Mouse (Mus musculus): ENCODE measurements at regions not wholly inside any gene's neighbourhood (a gene's known extent, or its start where the extent isn't known, plus 50 kb on each side); places are given as distances from the start of the nearest gene placed in this dataset.
"Not testable (repeated sequence)": the region's sequence is repeated elsewhere in the genome, so short reads cannot be mapped to it uniquely, and the experiment has no call there.

- TF ChIP-seq CTCF (IDR thresholded peaks at IDR 0.05; ENCODE audit: insufficient read depth, low read depth, low read length) (no peak), POLR2A (IDR thresholded peaks at IDR 0.05; ENCODE audit: insufficient read depth, low read depth, low read length) (no peak)
- Histone ChIP-seq H3K4me3 (ENCODE audit: insufficient read depth, low read depth, low read length) (no peak overlapping the region), H3K27ac (ENCODE audit: insufficient read depth, low read depth, low read length) (no peak overlapping the region), H3K4me1 (ENCODE audit: control insufficient read depth, insufficient read depth, low read length) (no peaks in the 10 kb centered on the region)
- WGBS, result 93% methylated on average over 4 of the region's 4 CpGs
Observed at GRCm38 (mm10) chr16:55580827-55581226, 257.9 kb downstream of the Nfkbiz start.

- Histone ChIP-seq H3K4me1 (ENCODE audit: control insufficient read depth, insufficient read depth, low read length) (no peaks in the 10 kb centered on the region), H3K27ac (ENCODE audit: insufficient read depth, low read depth, low read length) (no peak overlapping the region), H3K4me3 (ENCODE audit: insufficient read depth, low read depth, low read length) (no peak overlapping the region)
- WGBS, result 53% methylated on average over 5 of the region's 5 CpGs
- no peak for TF ChIP-seq POLR2A (IDR thresholded peaks at IDR 0.05; ENCODE audit: insufficient read depth, low read depth, low read length)
- no peak for TF ChIP-seq CTCF (IDR thresholded peaks at IDR 0.05; ENCODE audit: insufficient read depth, low read depth, low read length)
Observed at GRCm38 (mm10) chr16:55578686-55579085, 260.0 kb downstream of the Nfkbiz start.

- not testable (repeated sequence) for H3K4me3 ChIP-seq (ENCODE audit: insufficient read depth, low read depth, low read length); H3K27ac ChIP-seq (ENCODE audit: insufficient read depth, low read depth, low read length); H3K4me1 ChIP-seq (ENCODE audit: control insufficient read depth, insufficient read depth, low read length)
- 88% methylated on average over 2 of the region's 2 CpGs for WGBS
Observed at GRCm38 (mm10) chr16:55575609-55576283, 263.0 kb downstream of the Nfkbiz start.

GRCm38 (mm10) chr16:55571106-55571505, 267.6 kb downstream of the Nfkbiz start:
- Histone ChIP-seq H3K4me3 (ENCODE audit: insufficient read depth, low read depth, low read length) (no peak overlapping the region), H3K4me1 (ENCODE audit: control insufficient read depth, insufficient read depth, low read length) (no peaks in the 10 kb centered on the region), H3K27ac (ENCODE audit: insufficient read depth, low read depth, low read length) (no peak overlapping the region)
- no peak for TF ChIP-seq POLR2A (IDR thresholded peaks at IDR 0.05; ENCODE audit: insufficient read depth, low read depth, low read length)
- TF ChIP-seq CTCF (IDR thresholded peaks at IDR 0.05; ENCODE audit: insufficient read depth, low read depth, low read length), result no peak
- 52% methylated on average over 7 of the region's 7 CpGs for WGBS

- Histone ChIP-seq H3K27ac (ENCODE audit: insufficient read depth, low read depth, low read length) (no peak overlapping the region), H3K4me3 (ENCODE audit: insufficient read depth, low read depth, low read length) (no peak overlapping the region), H3K4me1 (ENCODE audit: control insufficient read depth, insufficient read depth, low read length) (no peaks in the 10 kb centered on the region)
- 69% methylated on average over 5 of the region's 5 CpGs for WGBS
- TF ChIP-seq CTCF (IDR thresholded peaks at IDR 0.05; ENCODE audit: insufficient read depth, low read depth, low read length) (no peak), POLR2A (IDR thresholded peaks at IDR 0.05; ENCODE audit: insufficient read depth, low read depth, low read length) (no peak)
Observed at GRCm38 (mm10) chr16:55570097-55570496, 268.6 kb downstream of the Nfkbiz start.

GRCm38 (mm10) chr16:55555821-55556535, 258.2 kb upstream of the Zpld1 start:
- peaks cover 3% of the 10 kb centered on the region for H3K4me1 ChIP-seq (ENCODE audit: control insufficient read depth, insufficient read depth, low read length)
- 0 out of 2 replicates have a peak overlapping the region, but pooled peaks have one; percentile 36 for H3K27ac ChIP-seq (ENCODE audit: insufficient read depth, low read depth, low read length)
- no peak for TF ChIP-seq POLR2A (IDR thresholded peaks at IDR 0.05; ENCODE audit: insufficient read depth, low read depth, low read length)
- TF ChIP-seq CTCF (IDR thresholded peaks at IDR 0.05; ENCODE audit: insufficient read depth, low read depth, low read length), result no peak
- no peak overlapping the region for H3K4me3 ChIP-seq (ENCODE audit: insufficient read depth, low read depth, low read length)
- 11% methylated on average over 10 of the region's 10 CpGs for WGBS

GRCm38 (mm10) chr16:55555224-55555623, 257.4 kb upstream of the Zpld1 start:
- WGBS, result 52% methylated on average over 6 of the region's 6 CpGs
- H3K27ac ChIP-seq (ENCODE audit: insufficient read depth, low read depth, low read length), result no peak overlapping the region
- peaks cover 3% of the 10 kb centered on the region for H3K4me1 ChIP-seq (ENCODE audit: control insufficient read depth, insufficient read depth, low read length)
- no peak overlapping the region for H3K4me3 ChIP-seq (ENCODE audit: insufficient read depth, low read depth, low read length)
- TF ChIP-seq POLR2A (IDR thresholded peaks at IDR 0.05; ENCODE audit: insufficient read depth, low read depth, low read length) (no peak), CTCF (IDR thresholded peaks at IDR 0.05; ENCODE audit: insufficient read depth, low read depth, low read length) (no peak)

- Histone ChIP-seq H3K4me3 (ENCODE audit: insufficient read depth, low read depth, low read length) (no peak overlapping the region), H3K4me1 (ENCODE audit: control insufficient read depth, insufficient read depth, low read length) (peaks cover 3% of the 10 kb centered on the region), H3K27ac (ENCODE audit: insufficient read depth, low read depth, low read length) (no peak overlapping the region)
- TF ChIP-seq POLR2A (IDR thresholded peaks at IDR 0.05; ENCODE audit: insufficient read depth, low read depth, low read length) (no peak), CTCF (IDR thresholded peaks at IDR 0.05; ENCODE audit: insufficient read depth, low read depth, low read length) (no peak)
- WGBS, result 84% methylated on average over 4 of the region's 4 CpGs
Observed at GRCm38 (mm10) chr16:55553896-55554295, 256.1 kb upstream of the Zpld1 start.

- 92% methylated on average over 1 of the region's 1 CpGs for WGBS
- Histone ChIP-seq H3K27ac (ENCODE audit: insufficient read depth, low read depth, low read length) (no peak overlapping the region), H3K4me3 (ENCODE audit: insufficient read depth, low read depth, low read length) (no peak overlapping the region), H3K4me1 (ENCODE audit: control insufficient read depth, insufficient read depth, low read length) (peaks cover 3% of the 10 kb centered on the region)
- no peak for TF ChIP-seq POLR2A (IDR thresholded peaks at IDR 0.05; ENCODE audit: insufficient read depth, low read depth, low read length)
- no peak for TF ChIP-seq CTCF (IDR thresholded peaks at IDR 0.05; ENCODE audit: insufficient read depth, low read depth, low read length)
Observed at GRCm38 (mm10) chr16:55551348-55551747, 253.6 kb upstream of the Zpld1 start.

Data from olfactory bulb, adult 2 months (tissue).